Mouse (Mus musculus): ENCODE data around the gene Atg16l1.

DNA sequence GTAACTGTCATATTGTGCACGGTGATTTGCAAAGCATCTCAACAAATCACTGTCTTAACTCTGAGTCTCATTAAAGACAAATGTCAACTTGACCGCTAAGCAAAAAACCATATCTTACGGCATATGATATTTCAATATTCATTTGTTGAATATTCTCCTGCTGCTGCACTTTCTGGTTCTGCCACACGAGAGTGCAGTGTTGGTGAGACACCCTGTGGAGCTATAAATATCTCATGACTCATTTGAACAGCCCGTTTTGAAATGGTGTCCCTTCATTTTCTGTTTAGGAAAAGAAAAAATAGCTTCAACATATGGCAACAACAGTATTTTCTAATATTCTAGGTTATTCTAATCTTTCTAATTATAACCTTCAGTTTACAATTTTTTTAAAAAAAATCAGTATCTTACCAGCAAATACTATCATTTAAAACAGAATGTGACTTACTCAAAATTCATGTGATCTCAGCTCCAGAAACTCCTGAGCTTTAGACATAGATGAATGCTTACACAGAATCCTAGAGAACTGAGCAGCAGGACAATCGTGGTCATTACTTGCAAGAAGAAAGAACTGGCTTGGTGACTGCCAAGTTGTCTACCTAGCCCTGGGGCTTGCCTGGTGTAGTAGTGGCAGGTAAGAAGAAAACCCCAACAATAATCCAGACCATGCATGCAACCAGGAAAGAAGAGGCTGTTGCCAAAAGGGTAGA is 14.9 kb upstream of the Atg16l1 start:
- TF ChIP-seq CTCF (conservative IDR thresholded peaks at IDR 0.05; ENCODE audit: insufficient read depth, insufficient read length, low read depth, low read length), result no peak
- no peak for TF ChIP-seq POLR2A (IDR thresholded peaks at IDR 0.05; ENCODE audit: low read depth, low read length)
